Mouse (Mus musculus) neural tube, embryonic 14.5 days (tissue): ENCODE measurements around the gene Chmp3. TPM values are rescaled to one million over a fixed set of nuclear protein-coding genes. Genes with fewer than 3 reads are reported as not detected.

Experiments
- ATAC-seq: fragments of 200-750 bp; cut with Nextera tagmentation; 2 replicates; pipeline ENCODE4 v1.8.0; 2017; ENCODE audit warnings: low read depth, mild to moderate bottlenecking, moderate TSS enrichment, moderate library complexity
- H3K27ac ChIP-seq: fragments of 300-500 bp; sonication (generic); 2 replicates; pipeline ENCODE4 v1.5.1; 2014; ENCODE audit warnings: low read depth, mild to moderate bottlenecking, control low read depth, low read length, moderate library complexity, mixed read lengths
- H3K27me3 ChIP-seq: fragments of 300-500 bp; sonication (generic); 2 replicates; pipeline ENCODE4 v1.6.1; 2014; ENCODE audit warnings: low read length; ENCODE audit not compliant: control insufficient read depth, insufficient read depth
- H3K36me3 ChIP-seq: fragments of 300-500 bp; sonication (generic); 2 replicates; pipeline ENCODE4 v1.6.1; 2014; ENCODE audit warnings: low read length, mixed read lengths; ENCODE audit not compliant: control insufficient read depth, insufficient read depth
- H3K4me1 ChIP-seq: fragments of 300-500 bp; sonication (generic); 2 replicates; pipeline ENCODE4 v1.6.1; 2014; ENCODE audit warnings: low read length; ENCODE audit not compliant: control insufficient read depth, insufficient read depth
- H3K4me2 ChIP-seq: fragments of 300-500 bp; sonication (generic); 2 replicates; pipeline ENCODE4 v1.6.1; 2014; ENCODE audit warnings: mild to moderate bottlenecking, low read depth, low read length, control low read depth
- H3K4me3 ChIP-seq: fragments of 300-500 bp; sonication (generic); 2 replicates; pipeline ENCODE4 v1.5.1; 2014; ENCODE audit warnings: low read depth, low read length, control low read depth, mixed read lengths
- H3K9ac ChIP-seq: fragments of 300-500 bp; sonication (generic); replicated peaks from 2 replicates; pipeline ENCODE4 v1.6.1; 2014; ENCODE audit warnings: low read depth, mild to moderate bottlenecking, control low read depth, low read length, mixed read lengths
- H3K9me3 ChIP-seq: fragments of 300-500 bp; sonication (generic); 2 replicates; pipeline ENCODE4 v1.6.1; 2016; ENCODE audit warnings: low read length; ENCODE audit not compliant: control insufficient read depth
- WGBS: fragments of 180-500 bp; shearing (Covaris S2); extraction: QIAGEN DNeasy Blood & Tissue Kit; methylation state at CpG from one replicate; pipeline ENCODE4 v1.1.7; 2014; 5-methylcytosine and 5-hydroxymethylcytosine counted together
- polyA plus RNA-seq: library from polyadenylated mRNA; unstranded; fragments of >200 nt; fragmentation: Nextera tagmentation; extraction: Ambion mirVana; gene quantifications from 2 replicates; pipeline ENCODE4 v1.2.1, GENCODE M21; 2014

Gene Chmp3
- polyA plus RNA-seq, 1 experiment from 2014 or later = 51.0 TPM

DNA sequence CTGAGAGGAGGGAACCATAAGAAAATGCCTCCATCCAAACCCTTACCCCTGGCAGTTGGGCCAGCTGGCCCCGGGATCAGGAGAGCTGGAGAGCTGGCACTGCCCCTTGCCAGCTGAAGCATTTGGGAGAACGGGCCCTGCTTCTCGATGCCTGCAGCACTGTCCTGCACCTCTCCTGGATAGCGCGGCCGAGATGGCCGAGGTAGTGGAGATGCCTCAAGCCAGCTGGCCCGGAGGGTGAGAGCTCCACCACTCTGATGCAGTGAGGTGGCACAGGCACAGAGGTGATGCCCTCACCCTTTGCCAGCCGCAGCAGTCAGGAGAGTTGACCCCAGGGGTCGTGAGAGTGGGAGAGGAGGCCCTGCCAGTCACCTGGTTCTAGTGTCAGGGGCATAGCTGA, 16.5 kb upstream of the Chmp3 start:
- Histone ChIP-seq H3K4me1 (no peaks in the 10 kb centered on the region), H3K9me3 (no peaks in the 10 kb centered on the region), H3K4me2 (no peak overlapping the region), H3K36me3 (no peaks in the 10 kb centered on the region), H3K27me3 (no peaks in the 10 kb centered on the region), H3K27ac (no peak overlapping the region), H3K4me3 (no peak overlapping the region), H3K9ac (no peak overlapping the region)
- 91% methylated on average over 10 of the region's 10 CpGs for WGBS
- no peak for ATAC-seq

DNA sequence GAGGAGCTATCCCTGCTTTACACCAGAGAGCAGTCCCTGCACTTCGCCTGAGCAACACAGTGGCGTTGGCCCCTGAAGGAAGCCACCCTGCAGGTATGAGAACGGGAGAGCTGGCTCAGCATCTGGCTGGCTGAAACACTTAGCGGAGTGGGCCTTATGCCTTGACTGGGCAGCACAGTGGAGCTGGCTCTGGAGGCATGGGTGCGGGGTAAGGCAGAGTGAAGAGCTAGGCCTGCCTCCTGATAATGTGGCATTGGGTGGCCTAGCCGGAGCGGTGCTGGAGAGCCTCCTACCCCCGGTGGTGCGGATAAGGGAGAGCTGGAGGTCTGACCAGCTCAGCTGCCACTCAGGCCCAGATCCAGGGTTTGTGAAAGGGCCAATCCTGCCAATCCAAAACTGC, 15.8 kb upstream of the Chmp3 start:
- no peak overlapping the region for H3K4me2 ChIP-seq
- H3K9me3 ChIP-seq = no peaks in the 10 kb centered on the region
- no peak overlapping the region for H3K4me3 ChIP-seq
- H3K9ac ChIP-seq = no peak overlapping the region
- H3K27me3 ChIP-seq = no peaks in the 10 kb centered on the region
- WGBS = 89% methylated on average over 9 of the region's 9 CpGs
- no peaks in the 10 kb centered on the region for H3K36me3 ChIP-seq
- ATAC-seq = no peak
- no peak overlapping the region for H3K27ac ChIP-seq
- H3K4me1 ChIP-seq = no peaks in the 10 kb centered on the region

DNA sequence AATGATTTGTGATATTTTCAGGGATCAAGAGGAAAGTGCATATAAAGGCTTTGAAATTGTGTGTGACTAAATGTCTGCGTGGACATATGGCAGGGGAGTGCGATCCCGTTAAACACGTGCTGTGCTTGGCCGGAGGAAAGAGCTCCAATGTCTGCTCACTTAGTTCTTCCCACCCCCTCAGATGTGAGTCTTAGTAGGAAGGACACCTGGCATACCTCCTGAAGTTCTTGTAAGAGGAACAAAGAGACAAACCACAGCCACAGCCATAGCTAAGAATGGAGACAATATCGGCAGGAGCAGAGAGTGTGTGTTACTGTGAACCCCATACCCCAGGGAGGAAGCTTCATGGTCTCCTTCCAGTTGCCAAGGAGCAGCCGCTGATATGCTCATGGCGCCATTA, 13.4 kb upstream of the Chmp3 start:
- no peak overlapping the region for H3K9ac ChIP-seq
- ATAC-seq = no peak
- 86% methylated on average over 8 of the region's 8 CpGs for WGBS
- H3K4me2 ChIP-seq = no peak overlapping the region
- H3K4me1 ChIP-seq = no peaks in the 10 kb centered on the region
- H3K36me3 ChIP-seq = no peaks in the 10 kb centered on the region
- no peaks in the 10 kb centered on the region for H3K27me3 ChIP-seq
- H3K27ac ChIP-seq = no peak overlapping the region
- H3K4me3 ChIP-seq = no peak overlapping the region
- no peaks in the 10 kb centered on the region for H3K9me3 ChIP-seq

- Histone ChIP-seq H3K9ac (no peak overlapping the region), H3K4me3 (no peak overlapping the region), H3K4me1 (no peaks in the 10 kb centered on the region), H3K27ac (no peak overlapping the region), H3K27me3 (no peaks in the 10 kb centered on the region), H3K36me3 (no peaks in the 10 kb centered on the region), H3K4me2 (no peak overlapping the region), H3K9me3 (no peaks in the 10 kb centered on the region)
- no peak for ATAC-seq
Observed at GRCm38 (mm10) chr6:71537286-71537685, 6.3 kb upstream of the Chmp3 start.

- H3K4me1 ChIP-seq = no peaks in the 10 kb centered on the region
- H3K9ac ChIP-seq = no peak overlapping the region
- no peaks in the 10 kb centered on the region for H3K9me3 ChIP-seq
- H3K4me2 ChIP-seq = no peak overlapping the region
- no peaks in the 10 kb centered on the region for H3K27me3 ChIP-seq
- H3K36me3 ChIP-seq = no peaks in the 10 kb centered on the region
- WGBS = 91% methylated on average over 2 of the region's 2 CpGs
- no peak overlapping the region for H3K4me3 ChIP-seq
- no peak for ATAC-seq
- no peak overlapping the region for H3K27ac ChIP-seq
Observed at GRCm38 (mm10) chr6:71555507-71555951, 11.9 kb downstream of the Chmp3 start.

DNA sequence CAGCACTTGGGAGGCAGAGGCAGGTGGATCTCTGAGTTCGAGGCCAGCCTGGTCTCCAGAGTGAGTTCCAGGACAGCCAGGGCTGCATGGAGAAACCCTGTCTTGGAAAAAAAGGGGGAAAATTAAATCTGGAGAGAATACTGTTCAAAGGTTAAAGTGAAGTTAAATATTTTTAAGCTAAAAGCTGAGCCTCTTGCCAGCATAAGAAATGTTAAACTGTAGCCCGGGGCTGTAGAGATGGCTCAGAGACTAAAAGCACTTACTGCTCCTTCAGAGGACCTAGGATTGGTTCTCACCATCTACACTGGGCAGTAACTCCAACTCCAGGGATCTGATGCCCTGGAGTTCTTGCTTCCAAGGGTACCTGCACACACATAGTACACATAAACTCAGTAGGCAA, 13.2 kb downstream of the Chmp3 start:
- Histone ChIP-seq H3K9me3 (no peaks in the 10 kb centered on the region), H3K4me3 (no peak overlapping the region), H3K27me3 (no peaks in the 10 kb centered on the region), H3K4me1 (no peaks in the 10 kb centered on the region), H3K9ac (no peak overlapping the region), H3K4me2 (no peak overlapping the region), H3K36me3 (no peaks in the 10 kb centered on the region; the same call in 1 of the 2 replicates), H3K27ac (no peak overlapping the region)
- no peak for ATAC-seq
- 97% methylated on average over 2 of the region's 2 CpGs for WGBS

DNA sequence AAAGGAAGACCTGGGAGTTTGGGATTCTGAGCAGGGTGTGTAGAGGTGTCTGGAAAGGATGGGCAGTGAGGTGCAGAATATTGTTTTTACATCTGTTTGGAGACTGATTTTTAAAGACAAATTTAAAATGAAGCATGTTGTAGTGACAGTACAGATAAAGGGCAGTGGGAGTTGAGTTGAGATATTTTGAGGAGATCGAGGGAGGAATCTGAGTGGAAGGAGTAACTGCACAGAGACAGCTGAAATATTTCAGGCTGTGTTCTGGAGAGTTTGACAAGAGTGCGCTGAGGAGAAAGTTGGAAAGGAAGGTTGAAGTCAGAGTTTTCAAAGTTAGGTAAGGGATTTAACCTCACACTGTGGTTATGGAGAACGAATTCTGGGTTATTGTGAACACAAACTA, 25.0 kb downstream of the Chmp3 start:
- ATAC-seq = no peak
- Histone ChIP-seq H3K4me3 (no peak overlapping the region), H3K9ac (no peak overlapping the region), H3K27me3 (no peaks in the 10 kb centered on the region), H3K4me2 (no peak overlapping the region), H3K4me1 (no peaks in the 10 kb centered on the region), H3K9me3 (no peaks in the 10 kb centered on the region), H3K27ac (no peak overlapping the region), H3K36me3 (no peaks in the 10 kb centered on the region; the same call in 1 of the 2 replicates)
- 92% methylated on average over 3 of the region's 3 CpGs for WGBS

DNA sequence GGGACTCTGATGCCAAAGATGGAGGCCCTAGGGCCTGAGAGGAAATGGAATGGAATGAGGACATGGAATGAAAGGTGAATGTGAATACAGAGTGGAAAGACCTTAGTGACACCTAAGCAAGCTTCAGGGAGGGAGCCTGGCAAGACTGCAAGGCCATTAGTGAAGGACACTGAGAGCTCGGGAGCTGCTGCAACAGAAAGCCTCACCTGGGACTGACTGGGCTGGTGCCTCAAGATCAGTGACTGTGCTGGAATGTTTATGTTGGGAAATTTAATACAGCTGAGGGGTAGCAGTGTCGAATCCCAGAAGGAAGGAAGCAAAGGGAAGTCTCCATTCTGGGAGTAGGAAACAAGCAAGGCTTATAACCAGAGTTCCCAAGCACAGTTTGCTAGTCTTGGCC, 25.4 kb downstream of the Chmp3 start:
- no peak for ATAC-seq

DNA sequence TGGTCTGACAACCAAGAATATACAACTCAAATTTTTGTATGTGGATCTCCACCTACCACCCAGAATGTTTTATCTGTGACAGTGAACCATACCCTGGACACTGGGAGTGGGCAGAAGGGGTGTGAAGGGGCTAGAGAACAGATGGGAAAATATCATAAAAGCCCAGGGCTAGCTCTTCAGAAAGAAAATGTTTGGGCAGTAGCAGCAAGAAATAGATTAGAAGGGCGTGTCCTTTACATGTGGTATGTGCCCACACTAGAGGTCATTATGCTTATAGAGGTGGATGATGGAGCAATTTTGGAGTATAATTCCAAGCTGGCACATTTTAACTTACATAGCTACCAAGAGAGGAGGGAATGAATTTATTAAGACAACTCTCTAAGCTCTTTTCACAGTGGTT, 31.8 kb downstream of the Chmp3 start:
- H3K9me3 ChIP-seq = no peaks in the 10 kb centered on the region
- H3K4me2 ChIP-seq = no peak overlapping the region
- H3K4me1 ChIP-seq = no peaks in the 10 kb centered on the region
- peaks cover 11% of the 10 kb centered on the region for H3K36me3 ChIP-seq
- no peak for ATAC-seq
- no peak overlapping the region for H3K9ac ChIP-seq
- H3K27ac ChIP-seq = no peak overlapping the region
- no peak overlapping the region for H3K4me3 ChIP-seq
- 97% methylated on average over 1 of the region's 1 CpGs for WGBS
- H3K27me3 ChIP-seq = no peaks in the 10 kb centered on the region

More for the DNA sequence above, 25.4 kb downstream of the Chmp3 start:
- Histone ChIP-seq H3K4me2 (no peak overlapping the region), H3K27ac (no peak overlapping the region), H3K27me3 (no peaks in the 10 kb centered on the region), H3K4me3 (no peak overlapping the region), H3K4me1 (no peaks in the 10 kb centered on the region), H3K9ac (no peak overlapping the region), H3K9me3 (no peaks in the 10 kb centered on the region), H3K36me3 (peaks cover under 1% of the 10 kb centered on the region)
- 85% methylated on average over 2 of the region's 2 CpGs for WGBS

DNA sequence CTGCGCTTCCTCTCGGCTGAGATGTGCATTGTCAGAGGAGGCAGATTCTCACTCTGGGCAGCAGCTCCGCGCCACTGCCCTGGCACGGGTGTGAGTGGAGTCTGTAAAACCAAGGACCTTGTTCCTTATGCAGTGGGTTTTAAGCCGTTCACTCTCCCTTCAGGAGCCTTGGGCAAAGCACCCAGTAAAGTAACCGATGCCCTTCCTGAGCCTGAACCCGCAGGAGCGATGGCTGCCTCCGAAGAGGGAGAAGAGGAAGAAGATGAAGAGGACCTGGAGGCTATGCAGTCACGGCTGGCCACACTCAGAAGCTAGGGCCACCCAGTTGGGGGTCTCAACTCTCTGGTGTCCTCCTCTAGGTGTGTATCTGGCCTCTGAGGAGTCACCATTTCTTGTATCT, 35.9 kb downstream of the Chmp3 start:
- H3K9ac ChIP-seq = no peak overlapping the region
- peaks cover 6% of the 10 kb centered on the region; the same call in 1 of the 2 replicates for H3K36me3 ChIP-seq
- H3K9me3 ChIP-seq = no peaks in the 10 kb centered on the region
- H3K4me1 ChIP-seq = no peaks in the 10 kb centered on the region
- no peak for ATAC-seq
- no peak overlapping the region for H3K4me2 ChIP-seq
- 92% methylated on average over 11 of the region's 11 CpGs for WGBS
- H3K4me3 ChIP-seq = no peak overlapping the region
- H3K27ac ChIP-seq = no peak overlapping the region
- no peaks in the 10 kb centered on the region for H3K27me3 ChIP-seq
